Mouse (Mus musculus): Measurements from ENCODE around the gene Fbxo22. TPM values are rescaled to one million over a fixed set of nuclear protein-coding genes. Genes with fewer than 3 reads are reported as not detected.
"Not testable (repeated sequence)": the region's sequence is repeated elsewhere in the genome, so short reads cannot be mapped to it uniquely, and the experiment has no call there.

Gene Fbxo22
- polyA plus RNA-seq, 1 experiment from 2014 or later, result 41.7 TPM

DNA sequence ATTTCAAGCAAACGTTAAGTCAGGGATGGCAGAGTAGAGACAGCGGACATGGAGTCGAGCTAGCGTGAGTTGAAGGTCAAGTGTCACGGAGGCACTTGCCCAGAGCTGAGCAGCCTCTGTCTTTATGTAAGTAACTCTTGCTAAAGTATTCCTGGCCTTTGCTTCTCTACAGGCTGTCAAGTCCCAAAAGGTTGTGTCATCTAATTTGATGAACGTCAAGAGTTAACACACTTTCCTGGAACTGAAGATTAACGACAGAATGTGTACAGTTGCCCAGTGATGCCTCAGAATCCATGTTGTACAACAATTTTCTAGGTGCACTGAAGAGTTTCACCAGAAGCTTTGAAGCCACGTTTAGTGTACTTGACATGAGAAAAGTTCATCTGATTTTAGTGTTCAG is 37.7 kb downstream of the Fbxo22 start:
- Histone ChIP-seq H3K36me3 (ENCODE audit: inconsistent target) (no peaks in the 10 kb centered on the region), H3K27ac (no peak overlapping the region), H3K4me3 (ENCODE audit: inconsistent target) (no peak overlapping the region), H3K79me2 (ENCODE audit: inconsistent target) (no peaks in the 10 kb centered on the region)
- 91% methylated on average over 8 of the region's 8 CpGs for WGBS (ENCODE audit: missing documents)

DNA sequence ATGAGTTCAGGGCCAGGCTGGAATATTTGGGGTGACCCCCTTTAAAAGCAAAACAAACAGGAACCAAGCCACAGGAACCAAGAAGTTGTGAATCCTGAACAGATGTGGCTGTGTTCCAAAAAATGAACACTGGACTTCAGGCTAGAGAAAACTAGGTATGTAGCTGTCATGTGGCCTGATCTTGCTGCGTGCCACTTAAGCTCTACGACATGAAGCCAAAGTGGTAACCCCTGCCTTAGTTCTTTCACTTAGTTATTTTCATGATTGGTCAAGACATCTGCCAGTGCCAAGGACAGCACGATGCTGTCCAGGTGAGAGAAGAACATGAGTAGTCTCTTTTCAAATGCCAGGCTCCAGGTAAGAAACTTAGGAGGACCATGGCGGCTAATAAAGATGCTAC is 38.2 kb downstream of the Fbxo22 start:
- no peak overlapping the region for H3K27ac ChIP-seq
- H3K36me3 ChIP-seq (ENCODE audit: inconsistent target), result no peaks in the 10 kb centered on the region
- 93% methylated on average over 4 of the region's 4 CpGs for WGBS (ENCODE audit: missing documents)
- no peak overlapping the region for H3K4me3 ChIP-seq (ENCODE audit: inconsistent target)
- no peaks in the 10 kb centered on the region for H3K79me2 ChIP-seq (ENCODE audit: inconsistent target)

DNA sequence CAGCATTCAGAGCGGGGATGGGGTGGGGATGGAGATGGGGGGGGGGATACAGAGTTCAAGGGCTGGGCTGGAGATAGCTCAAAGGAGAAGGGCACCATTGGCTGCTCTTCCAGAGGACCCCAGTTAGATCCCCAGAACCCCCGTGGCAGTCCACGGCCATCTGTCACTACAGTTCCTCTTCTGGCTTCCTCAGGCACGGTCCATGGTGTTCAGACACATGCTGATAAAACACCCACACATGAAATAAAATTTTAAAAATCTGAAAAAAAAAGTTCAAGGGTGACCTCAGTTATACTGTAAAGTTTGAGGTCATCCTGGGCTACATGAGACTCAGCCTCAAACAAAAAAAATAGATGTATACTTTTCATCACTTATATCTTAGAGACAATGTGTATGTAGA is 39.7 kb downstream of the Fbxo22 start:
- H3K4me3 ChIP-seq (ENCODE audit: inconsistent target), result no peak overlapping the region
- H3K36me3 ChIP-seq (ENCODE audit: inconsistent target), result no peaks in the 10 kb centered on the region
- WGBS (ENCODE audit: missing documents), result 35% methylated on average over 3 of the region's 4 CpGs
- H3K27ac ChIP-seq, result no peak overlapping the region
- no peaks in the 10 kb centered on the region for H3K79me2 ChIP-seq (ENCODE audit: inconsistent target)

DNA sequence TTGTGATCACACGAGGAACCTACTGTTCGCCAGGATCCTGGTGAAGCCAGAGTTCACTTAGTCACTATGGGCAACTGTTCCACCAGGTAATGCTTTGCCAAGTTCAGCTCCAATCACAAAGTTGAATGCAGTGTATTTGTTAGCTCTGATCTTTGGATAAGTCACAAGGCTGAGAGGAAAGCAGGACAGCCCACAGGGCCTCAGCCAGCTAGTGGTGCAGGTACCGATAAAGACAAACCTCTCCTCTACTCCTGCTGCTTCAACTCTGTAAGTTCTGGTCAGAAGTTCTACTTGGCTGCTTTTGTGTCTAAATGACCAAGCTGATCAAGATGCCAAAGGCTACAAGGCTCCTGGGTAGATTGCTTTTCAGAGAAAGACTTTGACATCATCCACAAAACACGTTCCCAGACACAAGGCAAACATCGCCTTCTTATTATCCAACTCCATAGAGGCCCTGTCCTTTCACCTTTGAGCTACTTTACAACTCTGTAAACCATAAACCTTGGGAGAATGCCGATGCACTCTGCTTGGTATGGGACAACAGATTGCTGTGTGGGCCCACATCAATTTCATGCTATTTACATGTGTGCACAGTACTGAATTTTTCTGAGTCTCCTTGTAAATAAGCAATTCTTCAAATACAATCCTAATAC is 42.0 kb downstream of the Fbxo22 start:
- no peaks in the 10 kb centered on the region for H3K36me3 ChIP-seq (ENCODE audit: inconsistent target)
- no peaks in the 10 kb centered on the region for H3K79me2 ChIP-seq (ENCODE audit: inconsistent target)
- 83% methylated on average over 6 of the region's 6 CpGs for WGBS (ENCODE audit: missing documents)
- no peak overlapping the region for H3K27ac ChIP-seq
- no peak overlapping the region for H3K4me3 ChIP-seq (ENCODE audit: inconsistent target)

DNA sequence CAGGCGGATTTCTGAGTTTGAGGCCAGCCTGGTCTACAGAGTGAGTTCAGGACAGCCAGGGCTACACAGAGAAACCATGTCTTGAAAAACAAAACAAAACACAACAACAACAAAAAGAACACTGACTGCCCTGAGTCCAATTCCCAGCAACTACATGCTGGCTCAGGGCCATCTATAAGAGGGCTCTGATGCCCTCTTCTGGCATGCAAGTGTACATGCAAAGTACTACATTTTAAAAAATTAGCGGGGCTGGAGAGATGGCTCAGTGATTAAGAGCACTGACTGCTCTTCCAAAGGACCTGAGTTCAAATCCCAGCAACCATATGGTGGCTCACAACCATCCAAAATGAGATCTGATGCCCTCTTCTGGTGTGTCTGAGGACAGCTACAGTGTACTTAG is 43.4 kb downstream of the Fbxo22 start:
- not testable (repeated sequence) for H3K79me2 ChIP-seq (ENCODE audit: inconsistent target); H3K4me3 ChIP-seq (ENCODE audit: inconsistent target); H3K27ac ChIP-seq; H3K36me3 ChIP-seq (ENCODE audit: inconsistent target)
- WGBS (ENCODE audit: missing documents), result 60% methylated on average over 2 of the region's 2 CpGs

DNA sequence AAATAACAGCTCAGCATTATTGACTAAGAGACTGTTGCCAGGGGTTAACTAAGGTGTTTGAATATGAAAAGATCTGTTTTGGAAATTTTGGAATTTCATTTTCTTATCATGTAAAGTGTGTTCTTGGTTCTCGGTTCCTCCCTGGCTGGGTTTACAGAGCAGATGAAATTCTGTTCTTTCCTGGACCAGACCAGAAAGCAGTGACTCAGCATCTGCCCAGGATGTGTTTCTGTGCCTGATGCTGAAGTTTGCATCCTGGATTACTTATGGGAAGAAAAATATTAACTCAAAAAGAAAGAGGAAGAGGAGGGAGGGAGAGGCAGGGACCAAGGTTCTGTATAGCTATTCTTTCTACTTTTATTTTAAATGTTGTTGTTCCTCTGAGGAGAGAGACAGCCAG is 45.1 kb downstream of the Fbxo22 start:
- no peaks in the 10 kb centered on the region for H3K36me3 ChIP-seq (ENCODE audit: inconsistent target)
- 0% methylated on average over 1 of the region's 1 CpGs for whole genome bisulfite sequencing (ENCODE audit: missing documents)
- H3K79me2 ChIP-seq (ENCODE audit: inconsistent target), result no peaks in the 10 kb centered on the region
- H3K27ac ChIP-seq, result peak overlapping the region; percentile 62
- H3K4me3 ChIP-seq (ENCODE audit: inconsistent target), result no peak overlapping the region

DNA sequence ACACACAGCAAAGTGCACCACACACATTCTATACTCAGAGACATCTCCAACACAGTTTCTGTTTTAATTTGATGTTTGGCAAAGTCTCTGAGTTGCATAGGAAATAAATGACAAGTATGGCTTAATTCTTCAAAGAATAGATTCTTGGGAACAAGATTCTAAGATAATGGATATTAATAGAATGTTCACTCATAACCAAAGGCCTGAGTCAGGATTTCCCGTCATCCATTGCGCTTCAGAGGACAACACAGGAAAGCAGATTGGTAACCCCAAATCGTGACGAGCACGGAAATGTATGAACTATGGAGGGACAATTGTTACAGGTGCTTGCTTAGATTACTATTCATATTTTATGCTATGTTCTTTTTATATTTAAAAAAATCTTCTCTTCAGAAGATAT is 46.3 kb downstream of the Fbxo22 start:
- WGBS (ENCODE audit: missing documents), result 57% methylated on average over 5 of the region's 5 CpGs
- no peaks in the 10 kb centered on the region for H3K36me3 ChIP-seq (ENCODE audit: inconsistent target)
- H3K4me3 ChIP-seq (ENCODE audit: inconsistent target), result no peak overlapping the region
- no peaks in the 10 kb centered on the region for H3K79me2 ChIP-seq (ENCODE audit: inconsistent target)
- H3K27ac ChIP-seq, result peak overlapping the region; percentile 62

DNA sequence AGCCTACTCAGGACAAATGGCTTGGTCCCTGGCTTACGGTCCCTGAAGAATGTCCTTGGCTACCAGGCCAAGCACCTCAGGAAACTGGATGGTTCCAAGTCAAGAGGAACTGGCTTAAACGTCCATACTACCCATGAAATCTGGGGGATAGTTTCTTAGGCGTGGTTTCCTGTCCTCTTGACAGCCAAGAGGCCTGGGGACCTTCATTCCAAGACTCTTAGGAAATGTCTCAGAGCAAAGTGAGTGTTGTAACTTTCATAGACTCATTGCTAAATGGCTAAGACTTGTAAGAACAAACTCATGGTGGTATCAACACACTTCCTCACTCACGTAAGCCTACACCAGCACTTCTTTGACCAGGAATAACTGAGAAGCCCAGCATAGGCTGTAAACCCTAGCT is 46.9 kb downstream of the Fbxo22 start:
- WGBS (ENCODE audit: missing documents), result 27% methylated on average over 4 of the region's 4 CpGs
- H3K36me3 ChIP-seq (ENCODE audit: inconsistent target), result no peaks in the 10 kb centered on the region
- H3K79me2 ChIP-seq (ENCODE audit: inconsistent target), result no peaks in the 10 kb centered on the region
- no peak overlapping the region for H3K4me3 ChIP-seq (ENCODE audit: inconsistent target)
- H3K27ac ChIP-seq, result peak overlapping the region; percentile 62

DNA sequence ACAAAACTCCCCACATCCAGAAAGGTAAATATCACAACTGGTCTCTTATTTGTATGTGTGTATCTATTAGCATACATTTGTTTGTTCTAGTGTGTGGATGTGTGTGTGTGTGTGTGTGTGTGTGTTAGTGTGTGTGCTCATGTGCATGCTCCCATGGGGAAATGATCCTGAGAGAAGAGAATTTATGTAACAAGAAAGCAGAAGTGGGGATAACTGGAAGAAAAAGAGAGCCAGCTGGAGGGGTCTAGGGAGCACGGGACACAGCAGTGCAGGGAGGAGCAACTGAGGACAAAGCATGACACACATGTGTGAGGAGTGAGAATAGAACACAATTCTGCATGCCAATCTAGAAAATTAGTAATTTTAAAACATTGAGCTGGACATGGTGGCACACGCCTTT is 48.4 kb downstream of the Fbxo22 start:
- no peaks in the 10 kb centered on the region for H3K79me2 ChIP-seq (ENCODE audit: inconsistent target)
- H3K27ac ChIP-seq, result peak overlapping the region; percentile 62
- H3K4me3 ChIP-seq (ENCODE audit: inconsistent target), result no peak overlapping the region
- H3K36me3 ChIP-seq (ENCODE audit: inconsistent target), result no peaks in the 10 kb centered on the region
- 60% methylated on average over 2 of the region's 2 CpGs for WGBS (ENCODE audit: missing documents)

DNA sequence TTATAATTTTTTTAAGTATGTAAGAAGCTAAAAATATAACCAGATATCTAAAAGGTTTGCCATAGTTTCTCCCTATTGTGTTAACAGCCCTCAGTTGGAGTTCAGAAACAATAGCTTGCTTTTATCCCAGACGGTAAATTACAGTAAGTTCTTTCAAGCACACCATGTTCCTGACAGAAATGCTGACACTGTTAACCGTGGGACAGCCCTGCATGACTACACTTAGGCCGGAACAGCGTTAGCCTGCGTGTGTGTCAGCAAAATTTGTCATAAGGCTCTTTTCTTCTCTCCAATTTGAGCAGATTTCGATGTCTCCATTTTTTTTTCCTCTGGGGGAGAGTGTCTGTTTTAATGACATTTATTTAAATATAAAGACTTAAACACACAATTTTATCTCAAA is 51.0 kb downstream of the Fbxo22 start:
- Histone ChIP-seq H3K4me3 (ENCODE audit: inconsistent target) (no peak overlapping the region), H3K79me2 (ENCODE audit: inconsistent target) (no peaks in the 10 kb centered on the region), H3K36me3 (ENCODE audit: inconsistent target) (no peaks in the 10 kb centered on the region), H3K27ac (peak overlapping the region; percentile 25)
- 68% methylated on average over 6 of the region's 6 CpGs for WGBS (ENCODE audit: missing documents)

DNA sequence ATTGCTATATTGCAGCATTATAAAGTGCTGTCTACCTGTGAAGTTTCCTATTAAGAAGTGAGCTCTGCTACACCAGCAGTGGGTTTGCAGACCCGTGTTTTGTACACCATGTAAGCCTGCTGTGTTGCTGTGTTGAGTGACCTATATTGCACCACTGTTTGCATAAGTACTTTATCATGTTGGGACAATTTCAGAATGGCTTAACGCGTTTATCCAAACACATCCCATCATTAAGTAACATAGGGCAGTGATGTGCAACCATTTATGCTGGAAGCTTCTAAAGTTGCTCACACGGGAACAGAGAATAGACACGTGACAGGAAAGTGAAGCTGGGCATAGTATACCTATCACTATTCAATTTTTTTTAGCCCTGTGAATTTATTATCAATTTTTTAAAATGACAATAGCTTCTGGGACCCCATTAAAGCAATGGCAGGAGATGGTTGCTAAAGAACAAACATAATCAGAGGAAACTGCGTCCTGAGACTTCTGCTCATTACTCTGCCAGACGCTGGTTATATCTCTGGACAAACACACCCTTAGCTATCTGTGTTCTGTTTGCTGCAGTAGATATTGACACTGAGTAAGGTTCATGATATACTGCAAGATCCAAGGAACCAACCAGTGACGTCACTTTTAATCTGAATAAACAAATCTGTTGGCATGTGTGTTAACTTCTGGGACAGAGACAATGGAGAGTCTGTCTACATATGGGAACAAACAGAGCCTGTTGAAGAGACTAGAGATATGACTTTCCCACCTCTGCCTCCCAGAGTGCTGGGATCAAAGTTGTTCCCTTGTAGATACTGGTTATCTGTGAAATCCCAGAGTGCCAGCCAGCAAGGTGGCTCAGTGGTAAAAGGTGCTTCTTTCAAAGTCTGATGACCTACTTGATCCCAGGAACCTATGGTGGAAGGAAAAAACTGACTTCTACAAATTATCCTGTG is 55.9 kb downstream of the Fbxo22 start:
- H3K79me2 ChIP-seq (ENCODE audit: inconsistent target), result no peaks in the 10 kb centered on the region
- no peak overlapping the region for H3K4me3 ChIP-seq (ENCODE audit: inconsistent target)
- no peak overlapping the region for H3K27ac ChIP-seq
- WGBS (ENCODE audit: missing documents), result 89% methylated on average over 8 of the region's 8 CpGs
- H3K36me3 ChIP-seq (ENCODE audit: inconsistent target), result no peaks in the 10 kb centered on the region

DNA sequence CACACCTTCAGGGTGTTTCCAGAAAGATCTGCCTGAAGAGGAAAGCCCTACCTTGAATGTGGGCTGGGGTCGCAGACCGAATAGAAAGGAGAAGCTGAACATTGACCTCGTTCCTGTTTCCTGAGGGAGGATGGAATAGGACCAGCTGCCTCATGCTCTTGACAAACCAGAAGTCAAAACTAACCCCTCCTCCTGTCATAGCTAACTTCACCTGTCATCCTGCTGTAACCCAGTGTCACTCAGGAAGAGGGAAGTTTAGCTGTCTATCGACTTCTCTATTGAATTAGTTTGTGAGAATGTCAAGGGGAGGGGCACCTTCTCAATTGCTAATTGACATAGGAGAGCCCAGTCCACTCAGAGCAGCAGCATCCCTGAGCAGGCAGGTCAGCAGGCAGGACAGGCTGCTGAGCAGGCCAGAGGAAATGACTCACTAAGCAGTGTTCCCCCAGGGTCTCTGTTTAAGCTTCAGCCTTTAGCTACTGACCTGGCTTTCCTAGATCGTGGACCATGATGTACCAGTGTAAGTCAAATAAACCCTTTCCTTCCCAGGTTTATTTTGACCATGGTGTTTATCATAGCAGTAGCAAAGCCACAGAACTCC is 63.3 kb downstream of the Fbxo22 start:
- H3K27ac ChIP-seq, result no peak overlapping the region
- no peaks in the 10 kb centered on the region for H3K36me3 ChIP-seq (ENCODE audit: inconsistent target)
- no peak overlapping the region for H3K4me3 ChIP-seq (ENCODE audit: inconsistent target)
- 16% methylated on average over 5 of the region's 5 CpGs for WGBS (ENCODE audit: missing documents)
- H3K79me2 ChIP-seq (ENCODE audit: inconsistent target), result no peaks in the 10 kb centered on the region

DNA sequence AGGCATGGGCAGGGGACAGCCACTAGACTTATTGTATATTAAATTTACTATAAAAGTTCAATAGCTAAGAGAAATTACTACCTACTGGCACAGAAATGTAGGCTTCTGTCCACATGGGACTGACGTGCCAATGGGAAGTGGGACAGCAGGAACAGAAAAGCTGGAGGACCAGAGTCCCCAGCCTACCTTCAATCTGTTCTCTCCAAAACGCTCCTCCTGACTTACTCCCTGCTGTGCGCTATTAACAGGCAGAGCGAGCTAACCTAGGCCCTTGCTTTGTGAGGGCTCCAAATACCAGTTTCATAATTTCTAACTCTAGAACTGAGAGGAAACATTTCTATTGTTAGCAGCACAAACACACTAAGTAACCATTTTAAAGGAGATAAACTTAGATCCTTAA is 65.2 kb downstream of the Fbxo22 start:
- Histone ChIP-seq H3K36me3 (ENCODE audit: inconsistent target) (no peaks in the 10 kb centered on the region), H3K27ac (no peak overlapping the region), H3K79me2 (ENCODE audit: inconsistent target) (no peaks in the 10 kb centered on the region), H3K4me3 (ENCODE audit: inconsistent target) (no peak overlapping the region)
- 98% methylated on average over 4 of the region's 4 CpGs for WGBS (ENCODE audit: missing documents)
